Mouse (Mus musculus) c-Kit-positive CD71-positive TER-119-positive erythroid progenitor cells, embryonic 14.5 days (primary cell): ENCODE results near the gene Ccer2.
A peak's percentile ranks its signal among the peaks of the same experiment; 100 is the strongest.

Experiments used
- DNase-seq: peaks from one replicate; pipeline ENCODE4 v3.0.0-alpha.2; 2013; ENCODE audit warnings: low spot score

Gene Ccer2

GRCm38 (mm10) chr7:28790066-28790806 is 34.3 kb downstream of the Ccer2 start:
- no peak for DNase-seq

DNA sequence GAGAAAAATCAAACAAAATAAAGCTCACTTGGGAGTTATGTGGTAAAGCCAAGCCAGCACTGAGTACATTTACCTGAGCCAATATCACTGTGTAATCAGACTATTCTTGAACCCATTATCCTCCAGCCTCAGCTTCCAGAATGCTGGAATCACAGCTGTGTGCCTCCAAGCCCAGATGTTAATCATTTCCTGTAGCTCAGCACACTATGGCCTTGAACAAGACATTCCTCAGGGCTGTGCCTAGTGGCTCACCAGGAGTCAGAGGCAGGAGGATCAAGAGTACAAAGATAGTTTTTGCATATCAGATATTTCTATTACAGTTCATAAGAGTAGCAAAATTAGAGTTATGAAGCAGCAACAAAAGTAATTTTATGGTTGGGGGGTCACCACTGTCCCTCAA is 35.7 kb downstream of the Ccer2 start:
- DNase-seq = no peak

GRCm38 (mm10) chr7:28792391-28793185 is 36.6 kb downstream of the Ccer2 start:
- no peak for DNase-seq

GRCm38 (mm10) chr7:28793834-28794233 is 37.9 kb downstream of the Ccer2 start:
- no peak for DNase-seq

DNA sequence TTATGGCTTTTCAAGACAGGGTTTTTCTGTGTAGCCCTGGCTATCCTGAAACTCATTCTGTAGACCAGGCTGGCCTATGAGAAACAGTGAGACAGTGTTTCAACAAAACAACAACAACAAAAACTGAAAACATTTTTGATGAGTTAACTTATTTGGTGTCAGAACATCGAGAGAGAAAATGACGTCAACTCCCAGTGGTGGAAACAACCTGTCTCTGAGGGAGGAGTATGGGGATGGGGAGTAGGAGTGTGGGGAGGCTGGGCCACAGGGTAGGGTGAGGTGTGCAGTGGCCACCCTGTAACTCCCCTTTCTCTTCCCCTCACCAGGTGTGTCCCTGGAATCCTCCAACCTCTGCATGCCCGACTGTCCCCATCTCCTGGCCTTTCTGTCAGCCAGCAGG is 38.5 kb downstream of the Ccer2 start:
- no peak for DNase-seq

GRCm38 (mm10) chr7:28795832-28796231 is 39.9 kb downstream of the Ccer2 start:
- DNase-seq = no peak

DNA sequence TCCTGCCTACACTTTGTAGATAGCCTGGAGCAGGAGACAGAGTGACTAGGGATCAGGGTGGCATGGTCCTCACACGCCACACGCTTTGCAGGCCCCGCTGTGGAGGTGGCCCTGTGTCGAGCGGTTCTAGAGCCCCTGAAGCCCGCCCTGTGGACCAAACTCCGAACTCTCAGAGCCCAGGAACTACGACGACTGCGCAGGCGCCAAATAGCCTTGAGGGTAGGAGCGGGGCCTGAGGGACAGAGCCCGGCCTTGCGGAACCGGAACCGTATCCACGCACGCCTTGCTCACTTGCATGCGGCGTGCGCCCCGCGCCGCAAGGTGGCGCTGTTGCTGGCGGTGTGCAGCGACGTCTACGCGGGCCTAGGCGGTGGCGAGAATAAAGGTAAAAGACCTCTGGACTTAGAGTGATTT is 40.6 kb downstream of the Ccer2 start:
- DNase-seq = peak; percentile 72

GRCm38 (mm10) chr7:28799994-28800393 is 44.0 kb downstream of the Ccer2 start:
- no peak for DNase-seq

GRCm38 (mm10) chr7:28801451-28801850 is 45.5 kb downstream of the Ccer2 start:
- DNase-seq = no peak

DNA sequence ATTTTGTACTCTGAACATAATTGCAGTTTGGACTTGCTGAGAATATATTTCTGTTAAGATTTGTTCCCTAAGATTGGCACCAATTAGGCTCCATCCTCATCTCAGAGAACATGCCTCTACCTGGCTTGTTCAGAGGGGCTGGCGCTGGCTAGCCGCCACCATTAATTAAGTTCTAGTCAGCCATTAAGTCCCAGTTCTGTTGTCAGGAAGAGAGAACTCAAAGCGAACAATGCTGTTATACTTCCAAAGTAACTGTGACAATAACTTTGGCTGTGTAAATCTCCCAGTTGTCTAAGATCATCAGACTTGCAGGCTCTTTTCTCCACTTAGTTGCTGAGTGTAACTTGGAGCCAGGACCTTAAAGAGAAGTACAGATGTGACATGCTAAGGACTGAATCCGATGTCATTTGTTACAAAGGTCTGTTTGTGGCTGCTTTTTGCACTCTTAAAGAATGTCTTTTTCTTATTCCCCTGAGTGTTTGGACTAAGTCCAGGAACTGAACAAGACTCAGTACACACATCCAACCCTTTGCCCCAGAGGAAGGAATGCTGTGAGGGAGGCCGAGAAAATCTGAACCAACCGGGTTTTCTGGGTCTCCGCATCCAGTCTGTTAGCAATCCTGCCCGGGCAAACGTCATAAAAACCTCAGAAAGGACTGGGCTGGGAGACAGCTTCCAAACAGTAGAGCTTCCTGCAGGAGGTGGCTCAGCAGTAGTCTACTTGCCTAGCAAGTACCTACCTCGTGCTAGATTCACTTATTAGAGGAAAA is 46.1 kb downstream of the Ccer2 start:
- no peak for DNase-seq

GRCm38 (mm10) chr7:28802846-28803588 is 47.0 kb downstream of the Ccer2 start:
- no peak for DNase-seq

DNA sequence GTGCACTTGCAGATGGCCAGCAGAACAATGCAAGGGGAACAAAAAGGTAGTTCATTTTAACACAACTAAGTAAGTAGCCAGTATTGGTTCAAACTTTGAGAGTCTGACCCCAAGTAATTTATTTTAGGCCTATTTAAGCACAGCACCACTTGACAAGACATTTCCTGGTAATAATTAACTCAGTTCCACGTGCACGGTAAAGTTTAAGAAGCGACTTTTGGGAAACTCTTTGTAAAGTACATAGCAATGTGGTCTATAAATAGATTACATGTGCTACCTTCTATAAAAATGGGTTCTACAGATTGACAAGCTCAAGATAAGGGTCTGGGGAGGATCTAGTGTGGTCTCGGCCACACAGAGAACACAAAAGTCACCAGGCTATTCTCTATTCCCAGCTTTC is 47.8 kb downstream of the Ccer2 start:
- no peak for DNase-seq

- no peak for DNase-seq
Measured at GRCm38 (mm10) chr7:28806869-28807268, 50.9 kb downstream of the Ccer2 start.

DNA sequence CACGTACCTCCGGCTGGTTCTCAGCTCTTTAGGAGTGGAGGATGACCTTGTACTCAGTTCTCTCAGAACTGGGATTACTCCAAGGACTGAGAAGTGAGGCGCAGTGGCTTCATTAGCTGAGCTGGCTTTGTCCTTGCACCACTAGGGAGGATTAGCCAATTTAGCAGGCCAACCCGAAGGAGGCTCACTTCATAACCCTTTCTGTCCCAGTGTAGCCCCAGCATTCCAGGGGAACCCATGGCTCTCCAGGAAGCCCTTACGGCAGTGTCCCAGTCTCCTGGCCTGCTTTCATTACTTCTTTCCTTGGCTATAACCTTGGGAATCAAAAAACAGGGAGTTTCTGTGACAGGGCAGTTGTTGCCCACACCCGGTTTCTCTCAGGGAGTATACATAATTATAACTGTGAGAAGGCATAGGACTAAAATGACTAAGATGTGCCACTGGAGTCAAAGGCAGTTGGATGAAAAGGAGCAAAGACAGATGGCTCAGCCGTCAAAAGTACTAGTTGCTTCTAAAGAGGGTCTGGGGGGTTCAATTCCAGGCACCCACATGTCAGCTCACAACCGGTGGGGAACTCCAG is 51.8 kb downstream of the Ccer2 start:
- DNase-seq = no peak

DNA sequence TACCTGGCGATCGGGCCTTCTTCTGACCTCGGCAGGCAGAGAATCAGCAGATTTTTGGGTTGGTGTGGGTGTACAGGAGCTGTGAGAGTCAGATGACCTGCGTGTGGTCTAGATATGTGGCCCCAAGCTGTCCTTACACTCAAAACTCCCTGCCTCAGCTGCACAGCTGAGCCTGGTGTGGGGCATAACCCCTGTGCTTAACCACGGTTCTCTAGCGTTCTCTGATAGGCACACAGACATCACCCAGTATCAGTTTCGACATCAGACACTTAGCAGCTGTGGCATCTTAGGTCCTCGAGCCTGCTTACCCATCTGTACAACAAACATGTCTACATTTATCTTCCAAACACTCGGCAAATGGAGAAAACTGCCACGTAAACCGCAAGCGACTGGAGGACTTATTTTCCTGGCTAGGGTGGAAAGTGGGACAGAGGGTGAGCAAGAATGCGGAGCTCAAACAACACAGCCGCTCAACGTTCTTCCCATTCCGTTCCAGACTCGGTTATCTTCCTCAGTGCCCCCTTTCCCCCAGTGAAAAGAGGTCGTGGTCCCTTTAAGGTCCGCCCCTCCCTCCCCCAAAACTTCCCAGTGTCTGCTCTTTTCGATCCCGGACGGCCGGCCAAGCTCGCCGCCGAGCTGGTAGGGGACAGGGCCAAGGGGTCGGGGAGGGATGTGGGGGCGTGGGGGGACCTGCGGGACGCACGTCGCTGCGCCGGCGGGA is 52.4 kb downstream of the Ccer2 start, which contains the start of gene Hnrnpl:
Gene Hnrnpl (plus strand): TSS at position 321 of the 721 bp plus-strand sequence.
- no peak for DNase-seq
